Mouse (Mus musculus): ENCODE measurements around the gene Vti1a. TPM values are rescaled to one million over a fixed set of nuclear protein-coding genes. Genes with fewer than 3 reads are reported as not detected.

Gene Vti1a
- polyA plus RNA-seq, 1 experiment from 2014 or later: 12.8 TPM

DNA sequence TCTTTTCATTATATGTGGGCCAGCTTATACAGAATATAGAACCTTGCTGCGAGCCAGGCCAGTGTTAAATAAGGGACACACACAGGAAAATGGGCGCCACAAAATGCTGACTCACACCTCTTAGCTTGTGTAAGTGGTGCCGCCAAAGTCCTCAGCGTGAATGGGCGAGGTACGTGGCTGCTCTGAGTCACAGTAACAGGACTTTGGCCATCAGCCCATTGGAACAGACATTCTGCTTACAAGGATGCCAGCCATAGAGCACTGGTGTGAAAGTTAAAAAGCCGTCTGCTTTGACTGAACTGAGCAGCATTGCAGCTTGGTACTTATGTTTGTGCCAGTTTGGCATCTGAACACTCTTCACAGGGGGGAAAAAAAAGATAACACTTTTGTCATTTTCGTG lies 107.9 kb downstream of the Vti1a start:
- no peaks in the 10 kb centered on the region for H3K27me3 ChIP-seq (ENCODE audit: control insufficient read depth, insufficient read depth, low read depth, low read length)
- peak; percentile 37; the same call in 1 of the 2 replicates for ATAC-seq (ENCODE audit: low read depth)
- no peak overlapping the region for H3K4me3 ChIP-seq (ENCODE audit: low read depth, low read length)
- no peak overlapping the region for H3K4me2 ChIP-seq (ENCODE audit: low read depth, low read length)
- H3K36me3 ChIP-seq (ENCODE audit: control insufficient read depth, insufficient read depth): no peaks in the 10 kb centered on the region
- H3K9me3 ChIP-seq (replicated peaks; ENCODE audit: control insufficient read depth, low read length): no peaks in the 10 kb centered on the region
- WGBS (ENCODE audit: insufficient replicate concordance): 42% methylated on average over 8 of the region's 8 CpGs
- no peaks in the 10 kb centered on the region for H3K4me1 ChIP-seq (ENCODE audit: control insufficient read depth, low read depth, low read length)
- H3K27ac ChIP-seq (ENCODE audit: low read length): no peak overlapping the region
- no peak overlapping the region for H3K9ac ChIP-seq (ENCODE audit: low read depth, low read length)

DNA sequence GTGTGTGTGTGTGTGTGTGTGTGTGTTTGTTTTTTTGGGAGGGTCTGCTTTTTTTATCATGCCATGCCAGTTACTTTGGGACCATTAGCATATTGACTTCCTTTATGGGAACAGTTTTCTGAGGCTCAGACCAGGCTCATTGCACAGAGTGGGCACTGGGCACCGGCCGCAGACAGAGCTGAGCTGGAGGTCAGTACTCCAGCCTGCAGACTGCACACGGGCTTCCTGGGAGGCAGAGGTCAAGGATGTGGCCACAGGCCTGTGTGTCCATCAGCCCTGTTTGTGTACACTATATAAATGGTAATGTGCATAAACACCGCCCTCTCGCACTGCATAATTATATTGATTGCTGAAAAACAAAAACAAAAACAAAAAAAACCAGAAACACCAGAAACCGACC lies 108.4 kb downstream of the Vti1a start:
- Histone ChIP-seq H3K4me1 (ENCODE audit: control insufficient read depth, low read depth, low read length) (no peaks in the 10 kb centered on the region), H3K27ac (ENCODE audit: low read length) (no peak overlapping the region), H3K36me3 (ENCODE audit: control insufficient read depth, insufficient read depth) (no peaks in the 10 kb centered on the region), H3K9ac (ENCODE audit: low read depth, low read length) (no peak overlapping the region), H3K4me2 (ENCODE audit: low read depth, low read length) (no peak overlapping the region), H3K9me3 (replicated peaks; ENCODE audit: control insufficient read depth, low read length) (no peaks in the 10 kb centered on the region), H3K27me3 (ENCODE audit: control insufficient read depth, insufficient read depth, low read depth, low read length) (no peaks in the 10 kb centered on the region), H3K4me3 (ENCODE audit: low read depth, low read length) (no peak overlapping the region)
- 77% methylated on average over 6 of the region's 6 CpGs for WGBS (ENCODE audit: insufficient replicate concordance)
- no peak for ATAC-seq (ENCODE audit: low read depth)

DNA sequence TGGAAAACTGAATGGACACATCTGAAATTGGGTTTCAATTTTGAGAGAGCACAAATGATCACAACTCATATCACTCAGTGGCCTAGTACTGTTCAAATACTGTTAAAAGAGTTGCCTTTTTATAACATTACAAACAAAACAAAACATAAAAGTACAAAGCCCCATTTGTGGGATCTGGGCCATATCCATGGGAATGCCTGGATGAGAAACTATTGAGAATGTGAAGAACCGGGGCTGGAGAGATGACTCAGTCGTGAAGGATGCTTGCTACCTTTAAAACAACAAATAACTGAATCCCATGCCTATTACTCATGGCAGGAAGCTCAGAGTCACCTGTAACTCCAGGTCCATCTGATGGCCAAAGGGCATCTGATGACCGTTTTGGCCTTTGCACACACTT lies 124.2 kb downstream of the Vti1a start:
- no peaks in the 10 kb centered on the region for H3K9me3 ChIP-seq (replicated peaks; ENCODE audit: control insufficient read depth, low read length)
- no peaks in the 10 kb centered on the region for H3K36me3 ChIP-seq (ENCODE audit: control insufficient read depth, insufficient read depth)
- WGBS (ENCODE audit: insufficient replicate concordance): 72% methylated on average over 3 of the region's 3 CpGs
- no peak overlapping the region for H3K9ac ChIP-seq (ENCODE audit: low read depth, low read length)
- no peak overlapping the region for H3K27ac ChIP-seq (ENCODE audit: low read length)
- H3K4me2 ChIP-seq (ENCODE audit: low read depth, low read length): no peak overlapping the region
- H3K4me1 ChIP-seq (ENCODE audit: control insufficient read depth, low read depth, low read length): no peaks in the 10 kb centered on the region; the same call in 1 of the 2 replicates
- no peak for ATAC-seq (ENCODE audit: low read depth)
- no peaks in the 10 kb centered on the region for H3K27me3 ChIP-seq (ENCODE audit: control insufficient read depth, insufficient read depth, low read depth, low read length)
- H3K4me3 ChIP-seq (ENCODE audit: low read depth, low read length): no peak overlapping the region

DNA sequence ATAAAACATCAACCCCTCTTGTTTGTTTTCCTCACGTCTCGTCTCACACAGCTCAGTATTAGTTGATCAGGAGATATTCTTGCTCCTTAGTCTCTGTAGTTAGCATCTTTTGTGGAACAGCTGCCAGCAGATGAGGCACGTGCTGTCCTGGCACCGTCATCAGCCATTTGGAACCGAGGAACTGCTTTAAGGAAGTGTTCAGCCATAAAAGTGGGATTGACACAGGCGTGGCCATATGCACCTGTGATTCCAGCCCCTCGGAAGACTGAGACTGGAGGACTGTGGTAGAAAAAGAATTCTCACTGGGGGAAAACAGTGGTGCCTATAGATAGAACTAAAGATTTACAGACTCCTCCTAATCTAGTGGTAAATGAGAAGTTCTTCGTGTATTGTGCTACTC lies 127.5 kb downstream of the Vti1a start:
- no peak for ATAC-seq (ENCODE audit: low read depth)
- no peaks in the 10 kb centered on the region for H3K36me3 ChIP-seq (ENCODE audit: control insufficient read depth, insufficient read depth)
- H3K9ac ChIP-seq (ENCODE audit: low read depth, low read length): no peak overlapping the region
- no peaks in the 10 kb centered on the region for H3K27me3 ChIP-seq (ENCODE audit: control insufficient read depth, insufficient read depth, low read depth, low read length)
- no peaks in the 10 kb centered on the region; the same call in 1 of the 2 replicates for H3K4me1 ChIP-seq (ENCODE audit: control insufficient read depth, low read depth, low read length)
- WGBS (ENCODE audit: insufficient replicate concordance): 77% methylated on average over 8 of the region's 8 CpGs
- no peak overlapping the region for H3K4me3 ChIP-seq (ENCODE audit: low read depth, low read length)
- H3K27ac ChIP-seq (ENCODE audit: low read length): no peak overlapping the region
- H3K4me2 ChIP-seq (ENCODE audit: low read depth, low read length): no peak overlapping the region
- H3K9me3 ChIP-seq (replicated peaks; ENCODE audit: control insufficient read depth, low read length): no peaks in the 10 kb centered on the region

DNA sequence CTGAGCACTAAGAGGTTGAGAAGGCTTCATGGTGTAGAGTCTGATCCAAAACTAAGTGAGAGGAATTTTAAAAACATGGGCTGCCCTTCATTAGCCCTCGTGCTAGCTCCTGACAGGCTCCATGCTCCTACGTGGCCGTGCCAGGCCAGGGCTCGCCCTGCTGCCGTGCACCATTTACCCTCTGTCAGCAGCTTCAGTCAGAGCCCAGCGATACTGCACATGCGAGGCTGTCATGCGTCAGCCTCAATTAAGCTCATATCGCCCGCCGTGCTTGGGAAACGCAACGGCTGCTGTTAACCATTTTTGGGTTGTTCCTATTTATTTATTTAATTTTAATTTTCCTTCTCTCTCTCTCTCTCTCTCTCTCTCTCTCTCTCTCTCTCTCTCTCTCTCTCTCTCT lies 133.0 kb downstream of the Vti1a start:
- Histone ChIP-seq H3K27me3 (ENCODE audit: control insufficient read depth, insufficient read depth, low read depth, low read length) (no peaks in the 10 kb centered on the region), H3K4me3 (ENCODE audit: low read depth, low read length) (no peak overlapping the region), H3K27ac (ENCODE audit: low read length) (no peak overlapping the region), H3K36me3 (ENCODE audit: control insufficient read depth, insufficient read depth) (no peaks in the 10 kb centered on the region), H3K9ac (ENCODE audit: low read depth, low read length) (no peak overlapping the region), H3K4me1 (ENCODE audit: control insufficient read depth, low read depth, low read length) (no peaks in the 10 kb centered on the region), H3K9me3 (replicated peaks; ENCODE audit: control insufficient read depth, low read length) (no peaks in the 10 kb centered on the region), H3K4me2 (ENCODE audit: low read depth, low read length) (no peak overlapping the region)
- no peak for ATAC-seq (ENCODE audit: low read depth)
- 85% methylated on average over 13 of the region's 13 CpGs for WGBS (ENCODE audit: insufficient replicate concordance)

DNA sequence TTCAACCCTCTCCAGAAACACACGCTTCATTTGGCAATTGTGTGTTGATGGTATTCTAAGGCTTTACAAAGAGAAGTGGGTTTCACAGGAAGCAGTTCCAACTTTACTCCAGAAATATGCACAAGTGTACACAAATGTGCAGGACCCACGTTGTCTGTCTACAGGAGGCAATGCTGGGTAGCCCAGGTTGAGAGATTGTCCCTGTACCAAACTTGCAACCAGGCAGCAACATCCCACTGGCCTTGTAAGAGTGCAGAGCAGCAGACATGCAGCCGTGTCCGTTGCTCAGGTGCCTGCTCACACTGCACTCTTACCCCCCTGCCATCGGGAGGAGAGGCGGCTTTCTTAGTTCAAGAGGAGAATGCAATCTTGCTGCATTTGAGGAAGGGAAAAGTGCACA lies 133.4 kb downstream of the Vti1a start:
- no peak for ATAC-seq (ENCODE audit: low read depth)
- H3K4me2 ChIP-seq (ENCODE audit: low read depth, low read length): no peak overlapping the region
- H3K27ac ChIP-seq (ENCODE audit: low read length): no peak overlapping the region
- no peak overlapping the region for H3K4me3 ChIP-seq (ENCODE audit: low read depth, low read length)
- no peaks in the 10 kb centered on the region for H3K4me1 ChIP-seq (ENCODE audit: control insufficient read depth, low read depth, low read length)
- 74% methylated on average over 6 of the region's 6 CpGs for WGBS (ENCODE audit: insufficient replicate concordance)
- H3K9me3 ChIP-seq (replicated peaks; ENCODE audit: control insufficient read depth, low read length): no peaks in the 10 kb centered on the region
- no peaks in the 10 kb centered on the region for H3K27me3 ChIP-seq (ENCODE audit: control insufficient read depth, insufficient read depth, low read depth, low read length)
- H3K9ac ChIP-seq (ENCODE audit: low read depth, low read length): no peak overlapping the region
- no peaks in the 10 kb centered on the region for H3K36me3 ChIP-seq (ENCODE audit: control insufficient read depth, insufficient read depth)

DNA sequence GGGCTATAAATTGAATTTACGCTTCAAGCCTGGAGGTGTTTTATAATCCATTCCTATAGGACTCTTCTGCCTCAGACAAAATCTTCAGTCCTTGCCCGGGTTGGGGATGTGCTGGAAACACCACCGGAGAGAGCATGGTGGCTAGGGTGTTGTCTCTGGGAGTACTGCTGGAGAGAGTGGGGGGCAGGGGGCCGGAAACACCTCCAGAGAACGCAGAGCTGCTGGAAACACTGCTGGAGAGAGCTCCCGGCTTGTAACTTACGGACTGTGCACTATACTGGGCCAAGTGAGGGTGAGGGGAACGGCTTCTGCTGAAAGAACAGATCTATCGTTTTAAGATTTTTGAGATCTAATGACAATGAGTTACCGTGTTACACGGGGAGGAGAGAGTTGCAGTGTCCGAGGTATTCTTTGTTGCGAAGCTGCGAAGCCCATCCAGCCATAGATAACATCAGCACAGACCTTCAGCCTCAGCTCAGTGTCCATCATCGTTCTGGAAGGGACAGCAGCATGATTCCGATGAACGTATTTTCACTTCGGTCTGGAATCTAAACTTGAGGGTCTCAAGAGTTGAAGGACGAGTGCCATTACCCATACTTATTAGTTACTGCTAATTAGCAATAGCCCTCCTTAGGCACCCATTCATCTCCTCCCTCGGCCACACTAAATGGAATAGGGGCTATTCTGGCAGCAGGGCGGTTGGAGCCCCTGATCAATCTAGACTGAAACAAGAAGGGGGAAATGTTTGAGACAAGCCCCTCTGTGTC lies 140.4 kb downstream of the Vti1a start:
- Histone ChIP-seq H3K27ac (ENCODE audit: low read length) (no peak overlapping the region), H3K36me3 (ENCODE audit: control insufficient read depth, insufficient read depth) (no peaks in the 10 kb centered on the region), H3K9ac (ENCODE audit: low read depth, low read length) (no peak overlapping the region), H3K9me3 (replicated peaks; ENCODE audit: control insufficient read depth, low read length) (no peaks in the 10 kb centered on the region), H3K4me3 (ENCODE audit: low read depth, low read length) (no peak overlapping the region), H3K4me2 (ENCODE audit: low read depth, low read length) (no peak overlapping the region), H3K4me1 (ENCODE audit: control insufficient read depth, low read depth, low read length) (no peaks in the 10 kb centered on the region), H3K27me3 (ENCODE audit: control insufficient read depth, insufficient read depth, low read depth, low read length) (no peaks in the 10 kb centered on the region)
- 68% methylated on average over 21 of the region's 21 CpGs for WGBS (ENCODE audit: insufficient replicate concordance)
- no peak for ATAC-seq (ENCODE audit: low read depth)

DNA sequence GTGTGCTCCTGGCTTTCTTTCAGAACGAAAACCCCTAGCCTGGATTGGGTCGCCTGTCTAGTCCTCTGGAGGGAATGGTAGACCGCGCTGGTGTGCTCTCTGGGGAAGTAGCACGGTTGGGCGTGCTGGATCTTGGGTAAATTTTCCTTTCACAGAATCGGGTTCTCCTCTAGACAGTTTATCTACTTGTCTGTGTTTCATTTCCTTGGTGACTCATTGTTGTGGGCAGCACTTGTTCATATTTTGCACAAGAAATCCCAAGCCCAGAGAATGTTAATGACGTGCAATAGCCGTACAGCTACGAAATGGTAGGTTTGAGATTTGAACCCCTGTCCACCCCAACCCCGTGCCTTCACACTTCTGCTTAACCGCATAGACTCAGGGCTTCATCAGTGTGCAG lies 145.9 kb downstream of the Vti1a start:
- ATAC-seq (ENCODE audit: low read depth): no peak
- no peak overlapping the region for H3K4me2 ChIP-seq (ENCODE audit: low read depth, low read length)
- 72% methylated on average over 12 of the region's 12 CpGs for whole genome bisulfite sequencing (ENCODE audit: insufficient replicate concordance)
- no peaks in the 10 kb centered on the region for H3K4me1 ChIP-seq (ENCODE audit: control insufficient read depth, low read depth, low read length)
- no peaks in the 10 kb centered on the region for H3K27me3 ChIP-seq (ENCODE audit: control insufficient read depth, insufficient read depth, low read depth, low read length)
- no peak overlapping the region for H3K9ac ChIP-seq (ENCODE audit: low read depth, low read length)
- no peak overlapping the region for H3K27ac ChIP-seq (ENCODE audit: low read length)
- no peaks in the 10 kb centered on the region for H3K9me3 ChIP-seq (replicated peaks; ENCODE audit: control insufficient read depth, low read length)
- H3K4me3 ChIP-seq (ENCODE audit: low read depth, low read length): no peak overlapping the region
- no peaks in the 10 kb centered on the region for H3K36me3 ChIP-seq (ENCODE audit: control insufficient read depth, insufficient read depth)

DNA sequence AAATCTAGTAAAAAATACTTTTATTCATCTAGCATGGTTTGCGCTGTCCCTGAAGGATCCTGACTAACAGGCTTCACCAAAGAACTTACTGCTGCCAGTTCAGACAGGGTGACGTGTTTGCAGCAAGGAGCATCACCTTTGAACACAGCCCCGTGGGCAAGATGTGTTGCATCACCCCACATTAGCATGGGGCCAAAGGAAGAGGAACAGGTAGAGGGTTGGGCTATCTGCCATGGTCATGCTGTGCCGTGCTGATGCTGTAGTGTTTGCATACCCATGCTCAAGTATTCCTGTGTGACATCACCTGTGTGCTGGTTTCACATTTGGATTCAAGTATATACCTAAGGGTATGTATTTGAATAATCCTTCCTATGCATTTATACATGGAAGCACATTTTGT lies 147.6 kb downstream of the Vti1a start:
- H3K4me2 ChIP-seq (ENCODE audit: low read depth, low read length): no peak overlapping the region
- no peaks in the 10 kb centered on the region for H3K4me1 ChIP-seq (ENCODE audit: control insufficient read depth, low read depth, low read length)
- H3K27me3 ChIP-seq (ENCODE audit: control insufficient read depth, insufficient read depth, low read depth, low read length): no peaks in the 10 kb centered on the region
- no peak overlapping the region for H3K9ac ChIP-seq (ENCODE audit: low read depth, low read length)
- peak; percentile 82 for ATAC-seq (ENCODE audit: low read depth)
- WGBS (ENCODE audit: insufficient replicate concordance): 64% methylated on average over 4 of the region's 4 CpGs
- no peak overlapping the region for H3K27ac ChIP-seq (ENCODE audit: low read length)
- no peak overlapping the region for H3K4me3 ChIP-seq (ENCODE audit: low read depth, low read length)
- H3K9me3 ChIP-seq (replicated peaks; ENCODE audit: control insufficient read depth, low read length): no peaks in the 10 kb centered on the region
- no peaks in the 10 kb centered on the region for H3K36me3 ChIP-seq (ENCODE audit: control insufficient read depth, insufficient read depth)
